Mouse (Mus musculus): ENCODE data around the gene Rangap1.

The Rangap1 gene

DNA sequence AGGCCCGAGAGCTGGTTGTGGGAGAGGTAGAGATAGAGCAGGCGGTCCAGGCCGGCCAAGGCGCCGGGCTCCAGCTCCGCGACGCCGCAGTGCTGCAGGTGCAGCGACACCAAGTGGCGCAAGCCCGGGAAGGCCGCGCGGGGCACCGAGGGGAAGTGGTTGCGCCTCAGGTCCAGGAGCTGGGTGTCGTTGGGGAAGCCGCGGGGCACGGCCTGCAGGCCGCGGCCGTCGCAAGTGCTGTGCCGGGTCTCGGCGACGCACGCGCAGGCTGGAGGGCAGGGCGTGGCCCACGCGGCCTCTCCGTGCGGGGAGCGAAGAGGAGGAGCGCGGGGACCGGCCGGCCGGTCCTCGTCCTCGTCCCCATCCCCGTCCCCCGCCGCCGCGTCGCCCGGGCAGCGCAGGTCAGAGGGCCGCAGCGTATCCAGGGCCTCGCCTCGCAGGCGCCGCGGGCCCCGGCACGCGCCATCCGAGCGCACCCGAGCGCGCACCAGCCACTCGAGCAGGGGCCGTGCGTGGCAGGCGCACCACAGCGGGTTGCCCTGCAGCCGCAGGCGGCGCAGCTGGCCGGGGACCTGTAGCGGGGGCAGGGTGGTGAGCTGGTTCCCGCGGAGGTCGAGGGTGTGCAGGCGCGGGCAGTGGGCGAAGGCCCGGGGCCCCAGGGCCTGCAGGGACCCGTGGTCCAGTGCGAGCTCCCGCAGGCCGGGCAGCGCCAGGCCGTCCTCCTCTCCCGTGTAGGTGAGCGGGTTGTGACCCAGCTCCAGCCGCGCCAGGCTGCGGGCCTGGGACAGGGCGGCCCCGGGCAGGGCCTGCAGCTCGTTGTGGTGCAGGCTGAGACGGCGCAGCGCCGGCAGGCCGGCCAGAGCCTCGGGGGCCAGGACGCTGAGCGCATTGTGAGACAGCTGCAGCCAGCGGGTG lies 51.1 kb downstream of the Rangap1 start:
- DNase-seq: peak; percentile 87 to 92

- no peak for DNase-seq
Measured at GRCm38 (mm10) chr15:81693366-81693966, 51.9 kb downstream of the Rangap1 start.

GRCm38 (mm10) chr15:81680301-81680805 lies 65.0 kb downstream of the Rangap1 start:
- DNase-seq: no peak

- no peak for DNase-seq
Measured at GRCm38 (mm10) chr15:81676637-81677036, 68.7 kb downstream of the Rangap1 start.

GRCm38 (mm10) chr15:81670231-81670640 lies 75.1 kb downstream of the Rangap1 start:
- peak; percentile 42 to 78 for DNase-seq

DNA sequence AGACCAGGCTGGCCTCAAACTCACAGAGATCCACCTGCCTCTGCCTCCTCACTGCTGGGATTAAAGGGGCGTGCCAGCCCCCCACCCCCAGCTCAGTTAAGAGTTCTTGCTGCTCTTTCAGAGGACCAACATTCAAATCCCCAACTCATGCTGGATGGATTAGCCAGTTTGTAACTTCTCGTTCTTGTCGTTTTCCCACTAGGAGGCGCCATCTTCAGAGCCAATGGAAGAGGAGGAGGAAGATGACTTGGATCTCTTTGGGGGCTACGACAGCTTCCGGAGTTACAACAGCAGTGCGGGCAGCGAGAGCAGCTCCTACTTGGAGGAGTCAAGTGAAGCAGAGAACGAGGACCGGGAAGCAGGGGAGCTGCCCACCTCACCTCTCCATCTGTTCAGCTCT lies 78.4 kb downstream of the Rangap1 start:
- peak in 1 of 2 experiments; percentile 26 for DNase-seq

DNA sequence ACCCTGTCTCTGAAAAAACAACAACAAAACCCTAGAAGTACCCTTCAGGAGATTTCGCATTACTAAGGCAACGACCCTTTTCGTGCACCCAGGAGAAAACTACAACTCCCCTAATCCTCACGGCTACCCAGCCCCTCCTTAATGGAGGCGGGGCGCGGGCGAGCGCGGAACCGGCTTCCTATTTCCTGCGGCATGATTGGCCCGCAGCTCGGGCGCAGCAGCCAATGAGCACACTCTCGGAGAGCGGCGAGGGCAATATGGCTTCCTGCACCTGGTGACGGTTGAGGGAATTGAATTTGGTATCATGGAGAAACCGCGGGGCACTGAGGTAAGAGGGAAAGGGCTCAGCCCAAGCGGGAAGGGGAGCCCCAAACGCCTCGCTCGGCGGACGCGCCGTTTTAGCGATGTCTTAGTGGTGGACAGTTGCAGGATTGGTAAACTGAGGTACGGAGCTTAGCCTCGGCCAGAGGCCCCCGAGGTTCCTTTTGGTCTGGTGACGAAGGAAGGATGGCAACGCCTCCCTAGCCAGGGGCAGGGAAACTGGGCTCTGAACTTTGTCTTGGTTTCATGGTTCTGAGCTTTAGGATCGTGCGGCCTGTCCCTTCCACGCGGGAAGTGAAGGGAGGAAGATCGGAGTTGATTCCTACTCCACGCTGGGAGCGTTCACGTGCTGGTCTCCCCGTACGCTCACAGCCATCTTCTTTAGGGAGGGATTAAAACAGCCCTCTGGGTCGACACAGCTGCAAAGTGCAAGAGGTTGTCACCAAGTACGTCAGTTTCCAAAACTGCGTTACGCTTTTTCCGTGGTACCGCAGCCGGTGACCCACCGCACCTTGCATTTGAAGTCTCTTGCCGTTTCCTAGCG lies 81.4 kb downstream of the Rangap1 start, which contains the start of gene L3mbtl2:
L3mbtl2 (plus strand) TSS at position 193 of the 865 bp plus-strand sequence.
- peak; percentile 94 to 96 for DNase-seq

- no peak for DNase-seq
Measured at GRCm38 (mm10) chr15:81663281-81663680, 82.0 kb downstream of the Rangap1 start.

DNA sequence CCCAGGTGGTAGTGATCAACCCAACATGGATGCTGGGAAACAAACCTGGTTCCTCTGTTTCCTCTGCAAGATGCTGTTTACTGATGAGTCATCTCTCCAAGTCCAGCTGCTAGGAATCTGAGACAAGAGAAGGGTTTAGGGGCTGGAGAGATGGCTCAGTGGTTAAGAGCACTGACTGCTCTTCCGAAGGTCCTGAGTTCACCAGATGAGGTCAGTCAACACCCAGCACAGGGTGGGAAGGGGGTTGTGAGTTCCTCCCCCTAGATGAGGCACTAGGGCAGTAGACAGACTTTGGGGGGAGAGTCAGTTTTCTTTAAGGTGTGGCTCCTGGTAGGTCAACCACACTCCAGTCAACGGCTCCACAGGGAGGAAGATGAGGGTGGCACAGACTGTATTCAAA lies 83.6 kb downstream of the Rangap1 start:
- no peak for DNase-seq
